Mouse (Mus musculus) layer of hippocampus, adult 2 months (tissue): ENCODE data around the gene Lhfp. TPM values are rescaled to one million over a fixed set of nuclear protein-coding genes. Genes with fewer than 3 reads are reported as not detected.

ENCODE experiments used
- DNase-seq, 2 experiments: peaks; one replicate each; pipeline ENCODE4 v3.0.0; 2022; ENCODE audit warnings: low spot score in 2 of 2
- H3K27ac ChIP-seq: fragments of 200-600 bp; 2 replicates; pipeline ENCODE4 v1.8.1; 2022
- H3K4me3 ChIP-seq: fragments of 200-600 bp; 2 replicates; pipeline ENCODE4 v1.8.1; 2022; ENCODE audit warnings: mild to moderate bottlenecking
- CTCF ChIP-seq: fragments of 200-600 bp; conservative IDR thresholded peaks from 2 replicates; pipeline ENCODE4 v1.8.1; 2022; ENCODE audit warnings: antibody characterized with exemption, mild to moderate bottlenecking, moderate library complexity
- long read RNA-seq, 2 experiments: library from polyadenylated mRNA; stranded (forward); transcript quantifications; one replicate each; pipeline ENCODE4 v2.0.0; 2021; ENCODE audit warnings: borderline mapping rate in 2 of 2
- total RNA-seq, 2 experiments: library from RNA; stranded (reverse); gene quantifications; 2 replicates each; pipeline ENCODE4 v1.2.3; 2021

Gene Lhfp
- 10 to 100 TPM; 19.1 to 20.4 TPM for total RNA-seq
- long read RNA-seq, experiment 1, transcript Lhfp-201 (4 exons, 2,108 nt): major isoform, 29 of 34 reads
- long read RNA-seq, experiment 1, partial matches to known transcripts: 2 of 34 reads
- long read RNA-seq, experiment 1, other reads (novel, unspliced or antisense): 3 of 34 reads
- long read RNA-seq, experiment 2, transcript Lhfp-201 (4 exons, 2,108 nt): major isoform, 29 of 37 reads
- long read RNA-seq, experiment 2, partial matches to known transcripts: 1 of 37 reads
- long read RNA-seq, experiment 2, other reads (novel, unspliced or antisense): 7 of 37 reads

GRCm38 (mm10) chr3:53041411-53042239 lies at the start of gene Lhfp:
Gene Lhfp, plus strand, starts transcription at chr3:53041528.
- peak; percentile 44 to 48 for DNase-seq
- Histone ChIP-seq H3K27ac (peak within 1 kb of the TSS; percentile 58), H3K4me3 (peak within 1 kb of the TSS; percentile 80)
- peak; percentile 49 for TF ChIP-seq CTCF

DNA sequence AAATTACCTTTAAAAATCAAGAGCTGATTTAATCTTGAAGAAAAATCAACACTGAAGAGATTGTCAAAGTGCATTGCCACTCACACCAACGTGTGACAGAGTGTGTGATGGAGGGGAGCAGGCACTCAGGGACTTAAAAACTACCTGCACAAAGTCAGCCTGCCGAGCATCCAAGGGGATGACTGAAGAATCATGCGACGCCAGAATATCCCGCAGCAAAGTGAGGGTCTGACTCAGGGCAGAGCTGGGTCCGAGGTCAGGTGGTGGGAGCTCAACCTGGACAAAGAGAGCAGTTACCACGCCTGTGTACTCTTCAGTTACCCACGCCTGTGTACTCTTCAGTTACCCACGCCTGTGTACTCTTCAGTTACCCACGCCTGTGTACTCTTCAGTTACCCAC lies 48.0 kb upstream of the Lhfp start:
- H3K27ac ChIP-seq: no peak overlapping the region
- no peak for DNase-seq
- no peak for TF ChIP-seq CTCF
- no peak overlapping the region for H3K4me3 ChIP-seq

GRCm38 (mm10) chr3:52994666-52995065 lies 46.7 kb upstream of the Lhfp start:
- DNase-seq: no peak
- no peak overlapping the region for H3K27ac ChIP-seq
- no peak overlapping the region for H3K4me3 ChIP-seq
- peak; percentile 77 for TF ChIP-seq CTCF

DNA sequence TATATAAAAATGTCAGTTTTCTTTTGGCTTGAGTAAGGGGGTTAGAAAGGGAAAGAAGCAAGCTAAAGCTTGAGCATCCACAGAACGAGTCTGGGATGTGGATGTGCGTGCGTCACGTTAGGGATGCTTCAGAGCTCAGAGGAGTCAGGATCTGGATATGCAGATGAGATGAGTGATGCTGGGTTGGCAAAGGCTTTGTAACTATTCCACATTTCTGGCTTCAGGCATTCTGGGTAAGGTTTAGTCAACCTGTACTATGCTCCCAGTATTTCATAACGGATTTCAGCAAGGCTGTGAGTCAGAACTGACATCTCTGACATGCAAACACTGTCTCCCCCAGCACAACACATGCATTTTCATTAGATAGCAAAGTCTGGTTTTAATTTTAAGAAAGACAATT lies 44.7 kb upstream of the Lhfp start:
- DNase-seq: peak in 1 of 2 experiments; percentile 32
- TF ChIP-seq CTCF: no peak
- Histone ChIP-seq H3K27ac (peak overlapping the region; percentile 69), H3K4me3 (no peak overlapping the region)

DNA sequence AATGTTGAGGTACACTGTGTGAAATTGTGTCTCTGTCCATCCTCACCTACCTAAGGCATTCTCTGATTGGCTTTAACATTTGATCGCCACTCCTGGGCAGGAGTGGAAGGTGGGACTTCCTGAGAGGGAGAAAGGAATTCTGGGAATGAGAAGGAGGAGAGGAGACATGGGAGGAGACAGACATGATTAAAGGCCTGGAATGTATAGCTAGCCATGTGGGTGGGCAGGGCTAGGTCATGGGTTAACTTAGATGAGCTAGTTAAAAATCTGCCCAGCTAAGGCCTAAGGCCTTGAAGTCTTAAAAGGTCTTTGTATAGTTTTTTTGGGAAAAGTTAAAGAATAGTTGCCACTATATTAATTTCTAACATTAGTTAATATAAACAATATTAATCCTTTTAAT lies 43.9 kb upstream of the Lhfp start:
- DNase-seq: no peak
- peak overlapping the region; percentile 69 for H3K27ac ChIP-seq
- TF ChIP-seq CTCF: no peak
- no peak overlapping the region for H3K4me3 ChIP-seq

- TF ChIP-seq CTCF: no peak
Observed at GRCm38 (mm10) chr3:52999016-52999744, 42.1 kb upstream of the Lhfp start.

DNA sequence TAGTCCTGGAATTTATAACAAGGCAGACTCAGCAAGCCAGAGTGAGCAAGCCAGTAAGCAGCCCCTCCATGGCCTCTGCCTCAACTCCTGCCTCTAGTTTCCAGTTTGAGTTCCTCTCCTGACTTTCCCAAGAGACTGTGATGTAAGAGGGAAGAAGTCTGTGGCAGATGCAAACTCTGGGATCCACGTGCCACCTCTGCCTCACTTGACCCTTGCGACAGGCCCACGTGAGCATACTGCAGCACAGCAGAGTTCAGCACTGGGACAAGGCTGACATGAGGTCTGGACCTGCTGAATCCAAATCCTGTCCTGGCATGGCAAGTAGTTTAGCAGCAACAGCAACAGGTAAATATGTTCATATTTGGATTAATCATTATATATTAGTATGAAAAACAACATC lies 41.3 kb upstream of the Lhfp start:
- DNase-seq: no peak
- no peak for TF ChIP-seq CTCF
- no peak overlapping the region for H3K27ac ChIP-seq
- H3K4me3 ChIP-seq: no peak overlapping the region

More at GRCm38 (mm10) chr3:52999016-52999744, 42.1 kb upstream of the Lhfp start:
- Histone ChIP-seq H3K4me3 (no peak overlapping the region), H3K27ac (0 out of 2 replicates have a peak overlapping the region, but pooled peaks have one; percentile 14)
- DNase-seq: no peak

DNA sequence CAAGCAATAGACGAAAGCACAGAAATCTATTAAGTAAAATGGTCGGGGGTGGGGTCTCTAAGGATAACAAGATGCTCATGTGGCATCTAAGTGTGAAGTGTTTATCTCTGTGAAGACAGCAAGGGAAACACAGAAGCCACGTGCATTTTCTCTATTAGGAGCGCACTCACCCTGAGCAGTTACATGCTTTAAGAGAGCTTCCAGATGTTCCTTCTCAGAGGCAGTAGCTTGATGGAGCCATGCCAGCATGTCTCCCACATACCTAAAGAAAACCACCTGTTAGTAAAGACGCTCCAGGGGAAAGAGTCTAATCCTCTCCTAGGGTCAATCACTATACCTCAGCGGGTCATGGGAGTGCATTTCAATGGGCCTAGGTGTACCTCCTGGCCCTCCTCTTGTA lies 39.3 kb upstream of the Lhfp start:
- no peak for DNase-seq
- TF ChIP-seq CTCF: no peak
- H3K27ac ChIP-seq: no peak overlapping the region

DNA sequence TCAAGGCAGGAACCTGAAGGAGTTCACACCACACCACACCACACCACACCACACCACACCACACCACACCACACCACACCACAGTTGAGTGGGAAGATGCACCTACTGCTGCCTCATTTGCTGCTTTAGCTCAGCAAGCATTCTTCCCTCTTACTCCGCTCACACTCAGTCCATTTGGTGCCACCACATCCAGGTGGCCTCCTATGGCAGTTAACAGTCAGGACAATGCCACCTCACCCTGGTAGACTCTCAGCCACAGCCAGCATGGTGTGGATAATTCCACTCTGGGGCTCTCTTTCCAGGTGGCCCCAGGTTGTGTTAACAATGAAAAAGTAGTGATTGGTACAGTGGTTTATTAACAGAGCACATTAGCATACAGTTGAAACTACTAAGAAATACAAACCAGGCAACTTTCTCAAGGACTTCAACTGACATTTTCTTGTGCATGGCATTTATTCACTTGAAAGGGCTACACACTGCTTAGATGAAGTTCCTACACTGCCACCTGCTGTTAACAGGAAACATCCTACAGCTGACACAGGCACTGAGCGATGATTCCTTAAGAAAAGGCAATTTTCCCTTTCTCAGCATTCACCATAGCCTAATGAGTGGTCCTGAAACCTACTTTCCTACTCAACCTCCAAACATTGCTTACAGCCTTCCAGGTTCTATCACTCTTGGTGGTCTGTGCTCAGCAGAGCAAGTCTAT lies 36.8 kb upstream of the Lhfp start:
- Histone ChIP-seq H3K27ac (no peak overlapping the region), H3K4me3 (no peak overlapping the region)
- TF ChIP-seq CTCF: peak; percentile 88
- peak in 1 of 2 experiments; percentile 29 for DNase-seq

More for the DNA sequence above, 39.3 kb upstream of the Lhfp start:
- no peak overlapping the region for H3K4me3 ChIP-seq

DNA sequence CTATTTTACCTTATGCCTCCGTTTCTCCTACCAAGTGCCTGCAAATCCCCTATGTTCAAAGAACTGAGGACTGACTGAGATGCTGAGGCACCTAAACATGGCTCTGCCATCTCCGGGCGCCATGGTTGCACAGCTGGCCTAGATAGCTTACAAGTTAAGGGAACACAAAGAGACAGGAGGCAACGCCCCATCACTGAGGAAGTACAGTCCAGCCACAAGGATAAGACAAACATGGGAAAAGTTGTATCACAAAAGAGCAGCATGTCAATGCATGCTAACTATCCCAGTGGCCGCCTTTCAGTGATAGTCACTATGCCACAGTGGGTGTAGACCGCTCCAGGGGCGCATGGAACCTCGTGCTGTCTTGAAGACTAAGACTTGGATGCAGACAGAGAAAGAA lies 33.9 kb upstream of the Lhfp start:
- Histone ChIP-seq H3K4me3 (no peak overlapping the region), H3K27ac (no peak overlapping the region)
- DNase-seq: no peak
- no peak for TF ChIP-seq CTCF

GRCm38 (mm10) chr3:53016436-53017340 lies 24.6 kb upstream of the Lhfp start, which contains the start of gene Cog6:
Gene Cog6, minus strand, starts transcription at chr3:53017237.
- no peak for TF ChIP-seq CTCF
- Histone ChIP-seq H3K27ac (peak within 1 kb of the TSS; percentile 94), H3K4me3 (peak within 1 kb of the TSS; percentile 90)
- peak; percentile 78 to 82 for DNase-seq
